Mouse (Mus musculus): ENCODE measurements around the gene Ankrd65.
"Not testable (repeated sequence)": the region's sequence is repeated elsewhere in the genome, so short reads cannot be mapped to it uniquely, and the experiment has no call there.

Gene Ankrd65

DNA sequence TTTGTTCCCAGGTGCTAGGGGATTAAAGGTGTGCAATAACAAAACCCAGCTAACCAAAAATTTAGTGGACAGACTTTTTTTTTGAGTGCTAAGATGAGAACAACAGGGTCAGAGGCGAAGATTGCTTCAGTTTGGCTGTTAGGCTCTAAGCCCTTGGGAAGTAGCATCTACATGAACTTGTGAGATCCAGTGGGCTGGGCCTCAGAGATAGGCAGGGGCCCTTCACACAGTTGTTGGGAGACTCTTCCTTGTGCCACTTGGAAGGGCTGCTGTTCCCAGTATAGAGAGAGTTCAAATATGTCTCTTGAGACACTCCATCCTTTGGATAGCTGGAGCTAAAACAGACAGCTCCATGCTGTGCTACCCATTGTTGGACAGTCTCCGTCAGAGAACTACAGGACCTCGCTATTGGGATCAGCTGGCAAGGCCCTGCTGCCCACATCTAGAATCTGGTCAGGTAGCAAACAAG, at the start of gene Ankrd65:
Gene Ankrd65, plus strand, starts transcription at position 419 of the 469 bp plus-strand sequence.
- DNase-seq (ENCODE audit: low spot score): no peak

DNA sequence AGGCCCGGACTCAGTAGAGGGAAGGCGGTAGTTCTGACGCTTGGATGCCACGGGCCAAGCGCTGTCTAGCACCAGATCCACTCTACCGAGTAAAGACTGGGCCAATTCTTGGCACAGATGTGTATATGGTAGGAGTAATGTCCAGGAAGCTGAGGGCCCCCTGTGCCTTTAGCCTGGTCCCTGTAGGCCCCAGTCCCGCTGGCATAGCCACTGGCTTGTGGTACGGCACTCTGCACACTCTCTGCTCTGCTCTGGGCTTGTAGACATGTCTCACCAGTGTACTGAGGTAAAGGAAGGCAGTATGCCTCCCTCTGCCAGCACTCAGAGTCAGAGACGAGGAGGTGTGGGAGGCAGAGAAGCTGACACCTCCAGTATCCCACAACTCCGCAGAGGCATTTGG, 49.6 kb upstream of the Ankrd65 start:
- DNase-seq (ENCODE audit: low spot score): not testable (repeated sequence)

DNA sequence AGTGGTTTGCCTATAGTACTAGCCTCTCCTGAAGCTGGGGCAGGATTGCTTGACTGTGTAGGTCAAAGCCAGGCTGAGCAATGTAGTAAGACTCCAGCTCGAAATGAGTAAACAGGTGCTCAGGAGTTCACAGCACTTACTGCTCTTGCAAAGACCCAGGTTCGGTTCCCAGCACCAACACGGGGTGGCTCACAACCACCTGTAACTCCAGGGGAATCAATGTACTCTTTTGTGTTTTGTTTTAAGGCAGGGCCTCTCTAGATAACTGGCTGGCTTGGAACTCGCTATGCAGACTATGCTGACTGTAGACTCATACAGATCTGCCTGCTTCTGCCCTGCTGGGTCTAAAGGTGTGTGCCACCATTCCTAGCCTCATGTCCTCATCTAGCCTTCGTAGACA, 47.6 kb upstream of the Ankrd65 start:
- DNase-seq (ENCODE audit: low spot score): no peak

DNA sequence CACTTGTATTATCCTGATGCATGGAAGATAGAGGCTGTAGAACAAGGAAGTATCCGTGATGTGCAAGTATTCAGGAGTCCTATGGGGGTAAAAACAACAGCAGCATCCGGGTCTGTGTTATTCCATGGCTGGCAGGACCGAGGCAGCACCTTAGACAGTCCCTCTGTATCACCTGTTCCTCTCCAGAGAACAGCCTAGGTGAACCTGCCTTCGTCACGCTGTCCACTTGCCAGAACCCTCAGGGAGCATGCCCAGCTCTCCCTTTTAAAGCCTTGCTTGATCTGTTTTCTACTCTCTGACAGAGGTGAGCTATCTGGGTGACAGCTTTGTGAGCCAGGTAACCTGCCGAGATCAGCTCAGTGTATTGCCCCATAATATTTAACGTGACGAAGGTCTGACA, 45.8 kb upstream of the Ankrd65 start:
- no peak for DNase-seq (ENCODE audit: low spot score)

GRCm38 (mm10) chr4:155745136-155745535, 45.1 kb upstream of the Ankrd65 start:
- DNase-seq (ENCODE audit: low spot score): no peak

DNA sequence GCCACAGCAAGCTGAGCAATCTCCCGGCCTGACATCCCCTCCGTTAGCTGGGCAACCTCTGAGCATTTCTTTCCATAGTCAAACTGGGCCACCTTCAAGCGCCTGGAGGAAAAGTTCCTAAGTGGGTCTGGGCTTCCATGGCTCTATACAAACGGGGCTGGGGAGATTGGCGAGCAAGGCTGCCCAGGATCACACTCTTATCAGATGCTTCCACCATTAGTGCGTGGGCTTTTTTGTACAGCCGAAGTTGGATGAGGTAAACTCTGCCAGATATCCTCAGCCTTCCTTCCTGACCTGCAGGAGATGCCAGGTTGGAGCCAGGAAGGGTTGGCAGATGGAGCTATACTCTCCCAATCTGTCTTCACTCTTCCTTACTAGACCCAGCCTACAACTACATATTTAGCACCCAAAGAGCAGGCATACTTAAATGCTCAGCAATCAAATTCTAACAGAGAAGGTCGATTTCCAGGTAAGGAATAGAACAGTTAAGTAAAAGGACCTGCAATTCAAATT, 44.1 kb upstream of the Ankrd65 start:
- no peak for DNase-seq (ENCODE audit: low spot score)

- DNase-seq (ENCODE audit: low spot score): no peak
These were observed 43.4 kb upstream of the Ankrd65 start for GRCm38 (mm10) chr4:155746575-155747490.

GRCm38 (mm10) chr4:155757011-155757410, 33.2 kb upstream of the Ankrd65 start:
- no peak for DNase-seq (ENCODE audit: low spot score)

GRCm38 (mm10) chr4:155759862-155760612, 30.2 kb upstream of the Ankrd65 start:
- no peak for DNase-seq (ENCODE audit: low spot score)

GRCm38 (mm10) chr4:155760613-155761355, 29.5 kb upstream of the Ankrd65 start, which contains the start of gene Atad3a:
Gene Atad3a (minus strand): TSS chr4:155761093.
- peak; percentile 96 for DNase-seq (ENCODE audit: low spot score)

DNA sequence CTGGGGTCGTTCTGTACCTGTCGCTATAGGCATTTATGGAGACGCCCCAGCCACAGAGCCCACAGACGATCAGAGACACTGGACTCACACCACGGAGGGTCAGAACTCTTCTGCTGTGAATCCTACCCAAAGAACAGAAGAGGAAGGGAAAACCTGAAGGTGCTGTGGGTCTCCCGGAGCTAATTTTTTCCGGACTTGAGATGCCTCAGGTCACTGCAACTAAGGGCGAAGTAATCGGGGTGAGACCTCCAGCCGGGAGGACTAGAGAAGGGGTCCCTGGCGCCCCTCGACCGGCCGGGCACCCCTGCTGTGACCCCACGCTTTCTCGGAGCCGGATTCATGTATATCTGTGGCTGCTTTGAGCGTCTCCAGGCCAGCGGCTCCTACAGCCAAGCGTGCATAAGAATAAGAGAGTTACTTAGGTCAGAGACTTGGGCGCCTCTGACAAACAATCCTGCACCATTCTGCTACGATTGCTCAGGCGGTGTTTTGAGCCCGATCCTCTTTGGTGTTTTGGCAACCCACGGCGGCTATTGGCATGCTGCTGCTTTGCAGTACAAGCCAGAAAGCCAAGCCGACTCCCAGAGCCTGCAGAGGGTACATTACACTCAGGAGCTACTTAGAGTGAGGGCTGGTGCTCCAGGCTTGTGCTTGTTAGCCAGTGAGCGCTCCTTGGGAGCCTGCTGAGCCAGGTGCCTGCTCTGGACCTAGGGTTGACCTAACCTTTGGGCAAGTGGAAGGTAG, 28.7 kb upstream of the Ankrd65 start:
- DNase-seq (ENCODE audit: low spot score): no peak

DNA sequence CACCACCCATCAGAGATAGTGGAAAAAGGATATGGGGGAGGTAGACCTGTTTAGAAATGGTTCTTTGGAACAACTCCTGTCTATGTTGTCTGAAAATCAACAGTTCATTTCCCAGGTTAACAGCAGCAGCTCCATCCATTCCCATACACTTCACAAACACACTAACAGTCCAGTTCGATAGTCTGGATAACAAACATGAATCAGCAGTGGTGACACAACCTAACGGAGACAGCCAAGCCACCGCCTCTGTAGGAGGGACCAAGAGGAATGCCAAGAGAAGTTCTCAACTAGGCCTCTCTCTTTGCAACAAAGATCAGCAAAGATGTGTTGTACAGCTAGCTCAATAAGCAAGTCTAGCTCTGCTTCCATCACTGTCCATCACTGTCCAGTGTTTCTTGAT, 27.9 kb upstream of the Ankrd65 start:
- no peak for DNase-seq (ENCODE audit: low spot score)

GRCm38 (mm10) chr4:155769496-155769879, 20.8 kb upstream of the Ankrd65 start:
- DNase-seq (ENCODE audit: low spot score): no peak

DNA sequence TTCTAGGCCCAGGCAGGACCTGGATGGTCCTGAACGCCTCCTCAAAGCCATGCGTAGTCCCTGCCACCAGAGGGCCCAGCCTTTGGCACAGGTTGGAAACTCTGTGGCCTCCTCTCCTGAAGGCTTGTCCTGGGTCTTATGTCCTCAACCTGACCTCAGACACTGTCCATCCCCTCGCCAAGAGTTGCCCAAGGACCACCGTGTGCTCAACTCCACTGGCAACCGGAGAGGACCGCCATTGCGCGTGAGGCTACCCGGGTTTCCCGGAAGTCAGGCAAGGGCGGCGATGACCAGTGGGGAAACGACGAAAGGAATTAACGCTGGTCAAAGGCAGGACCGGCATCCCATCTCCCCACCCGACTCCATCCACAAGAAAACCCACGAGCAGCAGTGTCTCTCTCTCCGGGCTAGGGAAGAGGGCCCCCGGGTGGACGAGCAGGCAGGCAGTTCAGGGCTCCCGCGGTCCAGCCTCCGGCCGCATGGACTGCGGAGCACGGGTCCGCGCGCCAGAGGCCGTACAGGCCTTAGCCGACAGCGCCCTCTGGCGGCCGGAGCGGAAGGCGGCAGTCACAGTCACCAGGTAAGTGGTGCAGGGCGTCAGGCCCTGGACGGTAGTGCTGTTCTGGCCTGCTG, 20.2 kb upstream of the Ankrd65 start:
- DNase-seq (ENCODE audit: low spot score): peak; percentile 94

DNA sequence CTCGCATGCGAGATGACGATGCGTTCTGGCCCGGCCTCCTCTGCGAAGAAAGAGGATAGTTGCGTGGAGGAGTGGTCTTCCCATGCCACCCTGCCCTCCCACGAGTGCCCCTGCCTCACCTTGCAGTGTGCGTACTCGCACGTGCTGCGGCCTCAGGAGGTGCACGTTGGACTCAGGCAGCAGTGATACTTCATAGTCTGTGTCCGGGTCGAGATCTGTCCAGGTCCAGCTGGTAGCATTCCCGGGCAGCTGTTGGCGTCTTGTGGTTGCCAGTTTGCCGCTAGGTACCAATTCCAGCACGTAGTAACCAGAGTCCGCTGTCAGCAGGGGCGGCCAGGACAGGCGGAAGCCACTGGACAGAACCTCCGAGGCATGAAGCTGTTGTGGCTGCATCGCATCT, 19.6 kb upstream of the Ankrd65 start:
- DNase-seq (ENCODE audit: low spot score): no peak

GRCm38 (mm10) chr4:155771706-155772105, 18.5 kb upstream of the Ankrd65 start:
- DNase-seq (ENCODE audit: low spot score): no peak

DNA sequence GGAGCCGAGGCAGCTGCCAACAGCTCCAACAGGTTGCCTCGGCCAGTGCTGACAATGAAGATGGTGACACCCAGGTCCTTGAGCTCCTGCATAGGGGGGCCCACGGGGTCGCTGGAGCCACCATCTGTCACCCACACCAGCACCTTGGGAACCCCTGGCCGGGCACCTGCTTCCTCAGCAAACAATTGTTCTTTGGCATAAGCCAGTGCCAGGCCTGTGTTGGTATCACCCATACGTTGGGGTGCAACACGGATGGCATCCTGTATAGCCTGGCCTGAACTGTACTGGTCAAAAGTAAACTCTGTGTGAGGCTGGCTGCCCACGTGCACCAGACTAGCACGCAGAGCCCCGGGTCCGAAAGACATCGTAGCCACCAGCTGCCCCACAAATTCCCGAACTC, 17.5 kb upstream of the Ankrd65 start:
- DNase-seq (ENCODE audit: low spot score): no peak

- no peak for DNase-seq (ENCODE audit: low spot score)
These were observed 16.7 kb upstream of the Ankrd65 start for GRCm38 (mm10) chr4:155773335-155774078.

GRCm38 (mm10) chr4:155774280-155774754, 15.9 kb upstream of the Ankrd65 start, which contains the start of gene Vwa1:
Gene Vwa1 (minus strand): TSS chr4:155774698.
- DNase-seq (ENCODE audit: low spot score): no peak
